Mouse (Mus musculus): ENCODE data around the gene Dgat2.
A peak's percentile ranks its signal among the peaks of the same experiment; 100 is the strongest.

Gene Dgat2

GRCm38 (mm10) chr7:99182432-99183172 is at the start of gene Dgat2:
Gene Dgat2 (minus strand): TSS chr7:99182719.
- DNase-seq (ENCODE audit: low spot score in 2 of 2) = peak; percentile 73 to 92

DNA sequence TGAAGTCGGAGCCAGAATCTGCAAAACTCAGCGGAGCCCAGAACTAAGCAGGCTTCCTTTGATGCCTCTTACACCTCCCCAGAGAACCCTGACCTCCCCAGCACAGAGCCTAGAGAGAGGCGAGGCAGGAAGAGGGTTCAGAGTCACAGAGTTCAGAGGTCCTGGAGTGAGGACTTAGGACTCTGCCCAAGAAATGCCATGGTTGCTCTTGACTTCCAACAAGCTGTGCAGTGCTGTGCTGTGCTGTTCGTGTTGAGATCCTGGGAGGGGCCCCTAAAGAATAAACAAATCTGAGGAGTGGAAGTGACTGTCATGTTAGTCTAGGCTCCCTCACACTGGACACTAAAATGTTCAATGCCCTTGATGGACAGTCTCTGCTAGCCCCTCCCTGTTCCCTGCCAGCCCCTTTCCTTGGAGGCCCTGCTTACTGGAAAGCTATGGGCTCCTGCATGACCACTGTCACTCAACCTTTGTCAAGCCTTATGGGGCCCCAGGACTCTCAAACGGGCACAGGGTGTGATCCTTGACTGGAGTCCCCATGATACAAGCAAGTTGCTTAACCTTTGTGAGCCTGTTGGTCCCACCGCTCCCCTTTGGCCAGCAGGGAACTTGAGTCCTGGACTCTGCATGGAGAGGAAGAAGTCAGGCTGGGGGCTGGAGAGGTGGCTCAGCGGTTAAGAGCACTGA is 47.7 kb upstream of the Dgat2 start:
- DNase-seq (ENCODE audit: low spot score in 2 of 2) = no peak

DNA sequence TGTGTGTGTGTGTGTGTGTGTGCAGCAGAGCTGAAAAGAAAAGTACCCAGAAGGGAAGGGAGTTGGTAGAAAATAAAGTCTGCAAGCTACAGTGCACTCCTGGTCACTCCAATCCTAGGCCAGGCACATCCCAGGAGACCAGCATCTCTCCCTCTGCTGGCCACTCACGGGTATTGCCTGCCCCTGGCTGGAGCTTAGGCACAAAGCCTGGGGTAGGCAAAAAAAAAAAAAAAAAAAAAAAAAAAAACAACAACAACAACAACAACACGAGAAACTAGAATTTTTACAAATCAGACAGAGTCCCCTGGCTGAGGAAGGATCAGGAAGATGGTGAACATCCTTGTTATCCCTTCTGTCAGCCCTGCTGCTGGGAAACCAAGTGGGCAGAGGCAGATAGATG is 46.9 kb upstream of the Dgat2 start:
- DNase-seq (ENCODE audit: low spot score in 2 of 2) = peak in 1 of 2 experiments; percentile 22

- no peak for DNase-seq (ENCODE audit: low spot score in 2 of 2)
Measured at GRCm38 (mm10) chr7:99228825-99229224, 46.3 kb upstream of the Dgat2 start.

DNA sequence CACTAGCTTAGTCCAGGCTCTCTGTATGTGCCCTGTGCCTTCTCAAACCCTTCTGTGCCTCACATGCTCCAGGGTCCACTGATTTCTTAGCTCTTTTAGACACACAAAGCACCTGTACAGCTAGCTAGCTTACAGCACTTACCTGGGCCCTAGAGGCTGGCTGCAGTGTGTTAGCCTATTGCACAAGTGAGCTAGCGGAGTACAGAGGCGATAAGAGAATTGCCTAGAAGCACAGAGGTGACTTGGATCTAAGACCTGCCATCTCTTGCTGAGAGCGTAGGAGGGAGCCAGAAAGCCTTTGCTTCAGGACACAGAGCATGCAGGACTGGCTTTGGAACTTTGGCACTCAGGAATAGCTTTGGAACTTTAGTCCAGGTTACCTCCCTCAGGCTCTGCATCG is 44.7 kb upstream of the Dgat2 start:
- DNase-seq (ENCODE audit: low spot score in 2 of 2) = no peak

DNA sequence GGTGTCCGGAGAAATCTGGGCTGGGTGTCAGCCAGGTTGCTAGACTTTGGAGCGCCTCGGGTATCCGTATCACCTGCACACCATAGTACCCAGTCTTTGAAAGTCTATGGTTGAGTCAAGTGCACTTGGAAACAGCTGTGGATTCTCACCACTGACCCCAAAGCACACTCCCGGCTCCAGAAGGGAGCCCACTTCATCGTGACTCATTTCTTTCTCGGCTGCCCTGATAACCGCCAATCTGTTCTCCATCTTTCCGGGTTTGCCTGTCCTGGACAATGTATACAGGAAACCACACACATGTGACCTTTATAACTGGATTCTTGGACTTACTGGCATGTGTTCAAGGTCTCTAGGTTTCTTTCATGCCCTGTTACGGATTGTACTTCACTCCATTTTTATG is 44.1 kb upstream of the Dgat2 start:
- no peak for DNase-seq (ENCODE audit: low spot score in 2 of 2)

DNA sequence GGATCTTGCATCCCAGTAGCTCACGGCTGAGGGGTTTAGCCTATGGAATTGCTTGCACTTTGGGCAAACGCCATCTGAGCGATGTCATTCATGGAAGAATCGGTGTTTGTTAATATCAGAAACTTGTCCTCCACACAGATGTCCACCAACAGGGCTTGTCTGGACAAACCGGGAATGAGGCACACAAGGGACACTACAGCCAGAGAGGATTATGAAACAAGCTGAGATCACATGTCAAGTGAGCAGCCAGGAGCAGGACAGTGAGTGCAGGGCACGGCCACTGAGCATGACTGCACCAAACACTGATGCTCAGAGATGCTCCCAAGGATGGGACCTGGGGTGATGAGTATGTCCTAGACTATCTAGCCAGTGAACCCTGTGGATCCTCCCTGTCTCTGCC is 42.9 kb upstream of the Dgat2 start:
- no peak for DNase-seq (ENCODE audit: low spot score in 2 of 2)

DNA sequence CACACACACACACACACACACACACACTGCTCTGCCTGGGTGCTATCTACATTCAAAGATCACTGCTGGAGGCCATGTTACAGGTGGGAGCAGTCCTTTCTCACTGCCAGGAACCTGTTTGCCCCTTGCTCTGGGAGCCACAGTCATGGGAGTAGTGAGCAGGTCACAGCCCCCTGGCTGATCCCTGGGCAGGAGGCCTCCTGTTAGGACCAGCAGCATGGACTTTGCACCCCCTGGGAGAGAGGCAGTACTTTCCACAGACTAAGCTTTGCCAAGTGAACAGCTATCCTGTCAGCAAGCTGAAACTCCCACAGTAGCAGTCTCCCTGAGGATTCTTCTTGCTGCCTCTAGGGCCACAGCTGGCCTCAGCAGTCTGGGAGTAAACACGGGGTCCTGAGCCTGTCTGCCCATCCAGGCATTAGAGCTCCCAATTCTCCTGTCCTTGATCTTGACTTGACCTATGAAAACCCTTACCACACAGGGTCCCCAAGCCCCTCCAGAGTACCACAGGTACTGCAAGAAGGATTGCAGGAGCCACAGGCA is 42.2 kb upstream of the Dgat2 start:
- no peak for DNase-seq (ENCODE audit: low spot score in 2 of 2)

DNA sequence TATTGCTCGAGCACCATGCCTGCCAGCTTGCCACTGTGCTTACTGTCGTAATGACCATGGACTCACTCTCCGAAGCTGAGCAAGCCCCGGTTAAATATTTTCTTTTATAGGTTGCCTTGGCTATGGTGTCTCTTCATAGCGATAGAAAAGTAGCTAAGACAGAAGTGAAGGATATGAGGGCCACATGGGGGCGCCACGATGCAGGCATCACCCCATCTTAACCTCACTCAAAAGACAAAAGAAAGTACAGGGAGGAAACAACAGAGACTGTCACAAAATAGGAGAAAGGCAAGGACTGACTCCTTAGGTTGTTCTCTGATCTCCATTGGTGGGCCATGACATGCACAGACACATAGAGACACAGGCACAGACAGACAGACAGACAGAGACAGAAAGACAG is 41.7 kb upstream of the Dgat2 start:
- DNase-seq (ENCODE audit: low spot score in 2 of 2) = no peak

DNA sequence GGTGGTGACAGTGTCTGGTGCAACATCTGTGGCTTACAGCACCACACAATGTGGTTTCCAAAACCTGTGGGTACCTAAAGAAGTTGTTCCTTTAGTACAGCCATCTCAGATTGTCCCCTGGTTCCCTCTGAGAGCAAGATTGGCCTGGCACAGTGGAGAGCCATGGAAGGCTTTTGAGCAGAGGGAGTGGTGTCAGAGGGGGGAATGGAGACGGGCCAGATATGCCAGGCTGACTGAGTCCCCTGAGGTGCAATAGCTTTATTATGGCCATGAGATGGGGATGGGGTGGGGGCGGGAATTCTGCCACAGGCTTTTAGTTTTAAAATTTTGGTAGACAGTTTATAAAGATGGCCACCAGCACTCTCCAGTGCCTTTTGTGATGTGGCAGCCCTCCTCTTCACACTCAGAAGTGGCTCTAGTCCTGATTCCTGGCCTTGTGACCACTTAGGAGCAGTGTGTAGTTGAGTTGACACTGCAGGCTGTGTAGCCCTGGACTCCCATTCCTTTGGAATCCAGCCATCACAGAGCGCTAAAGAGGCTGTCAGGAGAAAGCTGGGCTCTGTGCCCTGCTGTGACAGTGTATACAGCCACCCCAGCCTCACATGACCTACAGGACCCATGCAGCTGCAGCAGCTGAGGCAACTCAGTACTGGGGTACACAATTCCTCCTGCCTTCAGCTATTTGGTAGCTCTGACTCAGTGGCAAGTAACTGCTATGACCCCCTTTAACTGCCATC is 35.0 kb upstream of the Dgat2 start:
- peak; percentile 40 to 52 for DNase-seq (ENCODE audit: low spot score in 2 of 2)

GRCm38 (mm10) chr7:99215347-99215855 is 32.9 kb upstream of the Dgat2 start:
- peak in 1 of 2 experiments; percentile 20 for DNase-seq (ENCODE audit: low spot score in 2 of 2)

- DNase-seq (ENCODE audit: low spot score in 2 of 2) = no peak
Measured at GRCm38 (mm10) chr7:99214621-99215185, 32.2 kb upstream of the Dgat2 start.

DNA sequence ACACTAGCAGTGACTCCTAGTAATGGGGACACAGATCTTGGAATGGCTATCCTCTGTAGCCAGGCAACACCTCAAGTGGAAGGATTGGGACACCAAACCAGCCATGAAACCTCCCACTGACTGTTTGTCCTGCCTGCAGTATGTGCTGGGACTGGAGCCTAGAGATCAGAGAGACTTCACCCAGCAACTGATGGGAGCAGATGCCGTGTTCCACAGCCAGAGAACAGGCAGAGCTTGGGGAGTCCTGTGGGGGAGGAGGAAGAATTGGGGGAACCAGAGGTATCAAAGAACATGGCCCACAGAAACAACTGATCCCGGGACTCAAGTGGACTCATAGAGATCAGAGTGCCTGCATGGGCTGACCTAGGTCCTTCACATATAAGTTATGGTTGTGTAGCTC is 31.2 kb upstream of the Dgat2 start:
- DNase-seq (ENCODE audit: low spot score in 2 of 2) = no peak

GRCm38 (mm10) chr7:99213056-99213455 is 30.5 kb upstream of the Dgat2 start:
- no peak for DNase-seq (ENCODE audit: low spot score in 2 of 2)

DNA sequence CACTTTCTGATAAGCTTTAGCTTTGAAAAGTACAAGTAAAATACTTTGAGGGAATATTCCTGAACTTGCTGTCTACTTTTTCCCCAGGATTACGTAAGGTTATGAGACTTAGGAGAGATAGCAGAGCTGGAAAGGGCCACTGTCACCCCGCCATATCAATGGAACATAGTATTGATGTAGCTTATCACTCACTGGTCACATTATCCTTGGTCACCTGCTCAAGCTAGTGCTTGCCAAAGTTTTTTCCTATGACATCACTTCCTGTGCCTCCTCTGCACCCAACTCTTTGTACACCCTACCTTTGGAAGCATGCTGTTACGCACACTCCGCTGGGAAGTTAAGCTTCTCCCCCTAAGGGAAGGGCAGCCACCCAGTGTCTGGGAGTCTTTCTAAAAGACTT is 26.2 kb upstream of the Dgat2 start:
- no peak for DNase-seq (ENCODE audit: low spot score in 2 of 2)

GRCm38 (mm10) chr7:99206364-99206763 is 23.8 kb upstream of the Dgat2 start:
- DNase-seq (ENCODE audit: low spot score in 2 of 2) = no peak

DNA sequence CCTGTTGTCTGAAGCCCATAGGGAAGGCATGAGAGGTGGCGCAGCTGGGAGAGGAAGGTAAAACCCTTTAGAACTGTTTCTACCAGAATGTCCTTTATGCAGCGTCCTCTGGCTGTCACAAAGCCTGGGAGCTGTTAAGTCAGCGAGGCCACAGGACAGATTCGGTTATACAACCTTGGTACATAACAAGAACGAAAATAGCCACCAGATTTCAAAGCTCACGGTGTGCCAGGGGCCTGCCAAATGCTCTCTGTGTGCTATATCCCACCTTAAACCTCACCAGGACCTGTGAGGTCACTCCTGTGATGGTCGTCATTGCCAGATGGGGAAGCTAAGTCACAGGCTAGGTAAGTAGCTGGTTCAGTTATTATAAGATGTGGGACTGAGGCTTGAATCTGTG is 19.6 kb upstream of the Dgat2 start:
- no peak for DNase-seq (ENCODE audit: low spot score in 2 of 2)

DNA sequence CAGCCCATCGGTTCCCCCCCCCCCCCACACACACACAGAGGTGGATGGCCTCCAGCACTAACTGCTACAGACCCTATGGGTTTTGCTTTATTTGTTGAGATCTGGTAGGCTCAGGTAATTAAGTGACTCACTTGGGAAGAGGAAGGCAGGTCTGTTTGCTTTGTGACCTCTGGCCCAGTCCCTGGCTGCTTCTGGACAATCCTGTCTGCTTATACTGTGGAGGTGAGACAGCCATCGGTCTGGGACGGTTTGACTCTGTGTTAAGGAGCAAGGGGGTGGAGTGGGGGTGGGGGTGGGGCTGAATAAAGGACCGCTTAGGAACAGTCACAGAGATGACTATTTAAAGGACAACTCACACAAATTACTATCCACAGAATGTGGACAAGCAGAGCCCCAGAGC is 17.8 kb upstream of the Dgat2 start:
- DNase-seq (ENCODE audit: low spot score in 2 of 2) = no peak

- no peak for DNase-seq (ENCODE audit: low spot score in 2 of 2)
Measured at GRCm38 (mm10) chr7:99199451-99200175, 17.1 kb upstream of the Dgat2 start.

- no peak for DNase-seq (ENCODE audit: low spot score in 2 of 2)
Measured at GRCm38 (mm10) chr7:99198811-99199210, 16.3 kb upstream of the Dgat2 start.

GRCm38 (mm10) chr7:99194511-99194910 is 12.0 kb upstream of the Dgat2 start:
- no peak for DNase-seq (ENCODE audit: low spot score in 2 of 2)
